Mouse (Mus musculus) CD8-positive naive resting alpha-beta T cell, adult 2 months (primary cell): ENCODE results near the gene Arhgef28.

Source experiments
- DNase-seq, 2 experiments: peaks; one replicate each; pipeline ENCODE4 v3.0.0; 2022; ENCODE audit warnings: low read depth in 2 of 2, low spot score in 2 of 2

Arhgef28 gene

GRCm38 (mm10) chr13:97974532-97975194, 231.6 kb downstream of the Arhgef28 start:
- no peak for DNase-seq

GRCm38 (mm10) chr13:97973915-97974314, 232.3 kb downstream of the Arhgef28 start:
- no peak for DNase-seq

- no peak for DNase-seq
Observed at GRCm38 (mm10) chr13:97966077-97966476, 240.2 kb downstream of the Arhgef28 start.

- DNase-seq, result no peak
Observed at GRCm38 (mm10) chr13:97964892-97965424, 241.3 kb downstream of the Arhgef28 start.

GRCm38 (mm10) chr13:97960142-97960541, 246.1 kb downstream of the Arhgef28 start:
- no peak for DNase-seq

- no peak for DNase-seq
Observed at GRCm38 (mm10) chr13:97959394-97959888, 246.8 kb downstream of the Arhgef28 start.

GRCm38 (mm10) chr13:97955759-97956158, 250.5 kb downstream of the Arhgef28 start:
- DNase-seq, result no peak

- DNase-seq, result no peak
Observed at GRCm38 (mm10) chr13:97954956-97955496, 251.2 kb downstream of the Arhgef28 start.

GRCm38 (mm10) chr13:97954051-97954450, 252.2 kb downstream of the Arhgef28 start:
- no peak for DNase-seq

GRCm38 (mm10) chr13:97953526-97953925, 252.7 kb downstream of the Arhgef28 start:
- no peak for DNase-seq

GRCm38 (mm10) chr13:97948856-97949255, 257.4 kb downstream of the Arhgef28 start:
- no peak for DNase-seq

GRCm38 (mm10) chr13:97947598-97947997, 258.6 kb downstream of the Arhgef28 start:
- no peak for DNase-seq

GRCm38 (mm10) chr13:97946422-97946821, 259.8 kb downstream of the Arhgef28 start:
- no peak for DNase-seq

- DNase-seq, result no peak
Observed at GRCm38 (mm10) chr13:97941909-97942680, 264.1 kb downstream of the Arhgef28 start.

GRCm38 (mm10) chr13:97941099-97941498, 265.1 kb downstream of the Arhgef28 start:
- DNase-seq, result peak in 1 of 2 experiments; percentile 6

- DNase-seq, result peak in 1 of 2 experiments; percentile 8
Observed at GRCm38 (mm10) chr13:97939433-97940160, 266.6 kb downstream of the Arhgef28 start.

- peak; percentile 91 to 95 for DNase-seq
Observed at GRCm38 (mm10) chr13:97938596-97939297, 267.5 kb downstream of the Arhgef28 start.

GRCm38 (mm10) chr13:97937919-97938318, 268.3 kb downstream of the Arhgef28 start:
- DNase-seq, result peak; percentile 37 to 44

- no peak for DNase-seq
Observed at GRCm38 (mm10) chr13:97928135-97928497, 278.1 kb downstream of the Arhgef28 start.

GRCm38 (mm10) chr13:97927376-97928134, 278.7 kb downstream of the Arhgef28 start:
- DNase-seq, result no peak
